Mouse (Mus musculus) MEL (cell line): ENCODE measurements around the gene Rps6kc1. TPM values are rescaled to one million over a fixed set of nuclear protein-coding genes. Genes with fewer than 3 reads are reported as not detected.
A peak's percentile ranks its signal among the peaks of the same experiment; 100 is the strongest.

Source experiments
- DNase-seq: peaks from one replicate; pipeline ENCODE4 v3.0.0; 2011; ENCODE audit warnings: low read depth, low spot score
- H3K27ac ChIP-seq: 2 replicates; pipeline ENCODE4 v1.5.1; 2012; ENCODE audit warnings: low read depth, mild to moderate bottlenecking, control low read depth, low read length, moderate library complexity; ENCODE audit not compliant: control insufficient read depth
- H3K27me3 ChIP-seq, 2 experiments: fragments of 150-350 bp in 1 of 2; sonication (generic) in 1 of 2; 2 replicates each; pipeline ENCODE4 v1.6.1; 2012; ENCODE audit warnings: low read length in 2 of 2, mild to moderate bottlenecking in 2 of 2, improper control_type of control experiment in 1 of 2, moderate library complexity in 1 of 2; ENCODE audit not compliant: insufficient read depth in 2 of 2, control insufficient read depth in 1 of 2
- H3K36me3 ChIP-seq, 2 experiments: 2 replicates each; pipeline ENCODE4 v1.6.1; 2012 to 2014; ENCODE audit warnings: low read length in 2 of 2, improper control_type of control experiment in 1 of 2, inconsistent platforms in 1 of 2, mild to moderate bottlenecking in 1 of 2; ENCODE audit not compliant: insufficient read depth in 2 of 2, control insufficient read depth in 1 of 2
- H3K4me1 ChIP-seq, 2 experiments: fragments of 150-350 bp in 1 of 2; sonication (generic) in 1 of 2; 2 replicates each; pipeline ENCODE4 v1.6.1; 2012; ENCODE audit warnings: low read length in 2 of 2, improper control_type of control experiment in 1 of 2, mild to moderate bottlenecking in 1 of 2; ENCODE audit not compliant: insufficient read depth in 2 of 2, control insufficient read depth in 1 of 2
- H3K4me3 ChIP-seq, 2 experiments: fragments of 150-350 bp in 1 of 2; sonication (generic) in 1 of 2; 2 replicates each; pipeline ENCODE4 v1.5.1; 2012; ENCODE audit warnings: low read depth in 2 of 2, low read length in 2 of 2, mild to moderate bottlenecking in 2 of 2, moderate library complexity in 2 of 2, control low read depth in 1 of 2, improper control_type of control experiment in 1 of 2; ENCODE audit not compliant: control insufficient read depth in 1 of 2, insufficient read depth in 1 of 2
- H3K79me2 ChIP-seq: 2 replicates; pipeline ENCODE4 v1.6.1; 2012; ENCODE audit warnings: mild to moderate bottlenecking, low read length, moderate library complexity; ENCODE audit not compliant: control insufficient read depth, poor library complexity, insufficient read depth
- H3K9ac ChIP-seq: 2 replicates; pipeline ENCODE4 v1.6.1; 2012; ENCODE audit warnings: low read depth, mild to moderate bottlenecking, control low read depth, low read length, moderate library complexity; ENCODE audit not compliant: control insufficient read depth, poor library complexity, severe bottlenecking
- H3K9me3 ChIP-seq: fragments of 150-350 bp; sonication (generic); replicated peaks from 2 replicates; pipeline ENCODE4 v1.6.1; 2012; ENCODE audit warnings: mild to moderate bottlenecking, low read length, improper control_type of control experiment, moderate library complexity; ENCODE audit not compliant: insufficient read depth
- CHD2 ChIP-seq: IDR thresholded peaks from 2 replicates; pipeline ENCODE4 v1.6.1; 2011; ENCODE audit warnings: low read length, improper control_type of control experiment
- CTCF ChIP-seq, 3 experiments: IDR thresholded peaks in 2 of 3; conservative IDR thresholded peaks in 1 of 3; 2 replicates each; pipeline ENCODE4 v1.5.1; 2011 to 2012; ENCODE audit warnings: low read length in 3 of 3, low read depth in 2 of 3, mild to moderate bottlenecking in 2 of 3, improper control_type of control experiment in 1 of 3, inconsistent platforms in 1 of 3, mixed read lengths in 1 of 3, moderate library complexity in 1 of 3; ENCODE audit not compliant: control insufficient read depth in 1 of 3, insufficient read depth in 1 of 3, poor library complexity in 1 of 3, severe bottlenecking in 1 of 3
- E2F4 ChIP-seq: IDR thresholded peaks from 2 replicates; pipeline ENCODE4 v1.6.1; 2011; ENCODE audit warnings: low read depth, low read length, improper control_type of control experiment, borderline replicate concordance
- EP300 ChIP-seq, 2 experiments: IDR thresholded peaks; 2 replicates each; pipeline ENCODE4 v1.6.1; 2011; ENCODE audit warnings: improper control_type of control experiment in 2 of 2, low read length in 2 of 2, low read depth in 1 of 2, mild to moderate bottlenecking in 1 of 2
- ETS1 ChIP-seq: IDR thresholded peaks from 2 replicates; pipeline ENCODE4 v1.6.1; 2012; ENCODE audit warnings: low read depth, mild to moderate bottlenecking, inconsistent platforms, low read length, improper control_type of control experiment, moderate library complexity
- GABPA ChIP-seq: IDR thresholded peaks from 2 replicates; pipeline ENCODE4 v1.6.1; 2012; ENCODE audit warnings: low read depth, mild to moderate bottlenecking, inconsistent platforms, low read length, improper control_type of control experiment, moderate library complexity
- HCFC1 ChIP-seq: IDR thresholded peaks from 2 replicates; pipeline ENCODE4 v1.6.1; 2012; ENCODE audit warnings: low read depth, mild to moderate bottlenecking, inconsistent platforms, low read length, improper control_type of control experiment, moderate library complexity
- JUND ChIP-seq: IDR thresholded peaks from 2 replicates; pipeline ENCODE4 v1.6.1; 2011; ENCODE audit warnings: low read depth, mild to moderate bottlenecking, improper control_type of control experiment, low read length
- KAT2A ChIP-seq: conservative IDR thresholded peaks from 2 replicates; pipeline ENCODE4 v1.6.1; 2012; ENCODE audit warnings: low read depth, low read length, improper control_type of control experiment, inconsistent platforms
- MAX ChIP-seq: IDR thresholded peaks from 2 replicates; pipeline ENCODE4 v1.6.1; 2011; ENCODE audit warnings: low read length, improper control_type of control experiment
- MAZ ChIP-seq: IDR thresholded peaks from 2 replicates; pipeline ENCODE4 v1.6.1; 2012; ENCODE audit warnings: low read depth, mild to moderate bottlenecking, inconsistent platforms, low read length, improper control_type of control experiment
- MEF2A ChIP-seq: IDR thresholded peaks from 2 replicates; pipeline ENCODE4 v1.6.1; 2014; ENCODE audit warnings: low read depth, mild to moderate bottlenecking, inconsistent platforms, low read length, improper control_type of control experiment; ENCODE audit not compliant: poor library complexity, insufficient replicate concordance, severe bottlenecking; ENCODE audit errors: extremely low read depth
- MYB ChIP-seq: IDR thresholded peaks from 2 replicates; pipeline ENCODE4 v1.6.1; 2011; ENCODE audit warnings: mild to moderate bottlenecking, low read depth, low read length, improper control_type of control experiment
- NRF1 ChIP-seq: IDR thresholded peaks from 2 replicates; pipeline ENCODE4 v1.6.1; 2014; ENCODE audit warnings: low read depth, mild to moderate bottlenecking, inconsistent platforms, low read length, improper control_type of control experiment, moderate library complexity; ENCODE audit not compliant: poor library complexity, insufficient read depth, severe bottlenecking
- POLR2A ChIP-seq, 2 experiments: IDR thresholded peaks; 2 replicates each; pipeline ENCODE4 v1.6.1; 2011 to 2012; ENCODE audit warnings: low read length in 2 of 2, mild to moderate bottlenecking in 2 of 2, control low read depth in 1 of 2, improper control_type of control experiment in 1 of 2, low read depth in 1 of 2, moderate library complexity in 1 of 2; ENCODE audit not compliant: control insufficient read depth in 1 of 2, insufficient read depth in 1 of 2, poor library complexity in 1 of 2
- POLR2AphosphoS2 ChIP-seq: IDR thresholded peaks from 2 replicates; pipeline ENCODE4 v1.6.1; 2011; ENCODE audit warnings: low read length, improper control_type of control experiment
- POLR2AphosphoS5 ChIP-seq: IDR thresholded peaks from 2 replicates; pipeline ENCODE4 v1.6.1; 2012; ENCODE audit warnings: low read depth, borderline replicate concordance, mild to moderate bottlenecking, inconsistent platforms, low read length, moderate library complexity, mixed read lengths
- RAD21 ChIP-seq: IDR thresholded peaks from 2 replicates; pipeline ENCODE4 v1.6.1; 2011; ENCODE audit warnings: mild to moderate bottlenecking, low read depth, low read length, improper control_type of control experiment
- SIN3A ChIP-seq: IDR thresholded peaks from 2 replicates; pipeline ENCODE4 v1.6.1; 2012; ENCODE audit warnings: low read length, improper control_type of control experiment, inconsistent platforms
- SMC3 ChIP-seq: IDR thresholded peaks from 2 replicates; pipeline ENCODE4 v1.6.1; 2011; ENCODE audit warnings: low read depth, low read length, improper control_type of control experiment
- TBP ChIP-seq: IDR thresholded peaks from 2 replicates; pipeline ENCODE4 v1.8.0; 2011; ENCODE audit warnings: low read depth, low read length, improper control_type of control experiment
- TCF12 ChIP-seq: IDR thresholded peaks from 2 replicates; pipeline ENCODE4 v1.6.1; 2014; ENCODE audit warnings: low read depth, mild to moderate bottlenecking, inconsistent platforms, low read length, improper control_type of control experiment, moderate library complexity
- UBTF ChIP-seq: IDR thresholded peaks from 2 replicates; pipeline ENCODE4 v1.6.1; 2012; ENCODE audit warnings: low read depth, mild to moderate bottlenecking, inconsistent platforms, low read length, improper control_type of control experiment, moderate library complexity, borderline replicate concordance; ENCODE audit not compliant: insufficient read depth
- USF1 ChIP-seq: IDR thresholded peaks from 2 replicates; pipeline ENCODE4 v1.6.1; 2014; ENCODE audit warnings: low read depth, mild to moderate bottlenecking, inconsistent platforms, low read length, improper control_type of control experiment, moderate library complexity
- USF2 ChIP-seq, 2 experiments: IDR thresholded peaks; 2 replicates each; pipeline ENCODE4 v1.6.1; 2011 to 2012; ENCODE audit warnings: improper control_type of control experiment in 2 of 2, low read length in 2 of 2, borderline replicate concordance in 1 of 2, inconsistent platforms in 1 of 2, low read depth in 1 of 2, mild to moderate bottlenecking in 1 of 2; ENCODE audit not compliant: insufficient read depth in 1 of 2
- ZC3H11A ChIP-seq: IDR thresholded peaks from 2 replicates; pipeline ENCODE4 v1.6.1; 2012; ENCODE audit warnings: low read depth, mild to moderate bottlenecking, inconsistent platforms, low read length, improper control_type of control experiment
- ZKSCAN1 ChIP-seq: IDR thresholded peaks from 2 replicates; pipeline ENCODE4 v1.6.1; 2012; ENCODE audit warnings: low read depth, mild to moderate bottlenecking, inconsistent platforms, low read length, improper control_type of control experiment, moderate library complexity
- ZMIZ1 ChIP-seq: IDR thresholded peaks from 2 replicates; pipeline ENCODE4 v1.6.1; 2012; ENCODE audit warnings: low read depth, mild to moderate bottlenecking, inconsistent platforms, low read length, improper control_type of control experiment, moderate library complexity
- polyA plus RNA-seq, 2 experiments: library from polyadenylated mRNA; stranded (reverse) in 1 of 2; unstranded in 1 of 2; fragments of >175 nt in 1 of 2; fragments of >200 nt in 1 of 2; gene quantifications; 2 replicates each; pipeline versions ENCODE4 v1.2.1 to v1.2.4; 2012; ENCODE audit warnings: low replicate concordance in 2 of 2, low read depth in 1 of 2; ENCODE audit not compliant: insufficient read length in 2 of 2, insufficient read depth in 1 of 2, missing spikeins in 1 of 2
- total RNA-seq: library from RNA; depleted of rRNA; stranded (reverse); fragments of 300-350 nt; gene quantifications from 2 replicates; pipeline ENCODE4 v1.2.3, GENCODE M21; 2012

Gene Rps6kc1
- total and polyA plus RNA-seq, 3 experiments: 26.2 to 26.5 TPM; not detected in 1

- no peak for DNase-seq
- Histone ChIP-seq H3K27ac (no peak overlapping the region), H3K9ac (no peak overlapping the region), H3K79me2 (no peaks in the 10 kb centered on the region), H3K9me3 (no peaks in the 10 kb centered on the region), H3K27me3 (no peaks in the 10 kb centered on the region), H3K36me3 (no peaks in the 10 kb centered on the region), H3K4me3 (no peak overlapping the region), H3K4me1 (no peaks in the 10 kb centered on the region)
- TF ChIP-seq GABPA (no peak), SIN3A (no peak), JUND (no peak), CHD2 (no peak), CTCF (IDR thresholded peaks at IDR 0.05 in 2 of 3, conservative IDR thresholded peaks at IDR 0.05 in 1 of 3; ENCODE audit: control insufficient read depth in 1 of 3, insufficient read depth in 1 of 3, low read depth in 2 of 3, low read length in 3 of 3, poor library complexity in 1 of 3, severe bottlenecking in 1 of 3) (no peak), KAT2A (no peak), MAX (no peak), UBTF (no peak), POLR2AphosphoS5 (no peak), E2F4 (no peak), ZKSCAN1 (no peak), TBP (no peak), ZMIZ1 (no peak)
These were observed 114.0 kb downstream of the Rps6kc1 start for GRCm38 (mm10) chr1:190797483-190798058.

DNA sequence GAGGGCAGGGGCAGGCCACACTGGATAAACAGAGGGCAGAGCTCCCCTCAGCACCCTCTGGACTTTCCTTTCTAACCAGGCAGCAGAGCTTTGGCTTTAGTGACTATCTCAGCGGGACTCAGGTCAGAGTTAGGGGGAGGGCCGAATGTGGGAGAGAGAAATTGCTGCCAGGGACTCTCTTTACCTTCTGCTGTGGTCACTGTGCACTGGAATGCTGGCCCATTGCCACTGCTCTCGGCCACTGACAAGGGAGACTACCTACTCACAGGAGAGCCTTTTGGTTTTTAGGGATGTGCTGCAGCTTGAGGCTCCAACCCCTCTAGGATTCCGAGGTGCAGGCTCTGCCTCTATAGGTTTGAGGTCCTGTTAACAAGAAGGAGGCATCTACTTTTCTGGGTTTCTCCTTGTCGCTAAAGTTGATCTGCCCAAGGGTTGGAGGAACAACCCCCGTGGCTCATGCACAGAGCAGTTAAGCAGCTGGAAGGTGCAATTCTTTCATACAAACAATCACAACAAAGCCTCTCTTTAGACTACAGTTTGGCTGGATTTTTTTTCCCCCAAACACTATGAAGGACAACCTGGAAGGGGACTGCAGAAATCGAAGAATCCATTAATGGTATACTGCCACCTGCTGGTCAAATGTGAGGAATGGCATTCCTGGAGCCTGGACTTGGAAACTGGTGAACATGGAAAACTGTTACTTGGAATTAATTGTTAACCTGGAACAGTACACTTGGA, 114.7 kb downstream of the Rps6kc1 start:
- no peaks in the 10 kb centered on the region for H3K4me1 ChIP-seq
- H3K9me3 ChIP-seq: no peaks in the 10 kb centered on the region
- H3K27me3 ChIP-seq: no peaks in the 10 kb centered on the region
- DNase-seq: peak; percentile 36
- H3K9ac ChIP-seq: no peak overlapping the region
- no peaks in the 10 kb centered on the region for H3K79me2 ChIP-seq
- H3K27ac ChIP-seq: no peak overlapping the region
- no peak overlapping the region for H3K4me3 ChIP-seq
- H3K36me3 ChIP-seq: no peaks in the 10 kb centered on the region
- TF ChIP-seq ETS1 (no peak), USF2 (IDR thresholded peaks at IDR 0.05; ENCODE audit: borderline replicate concordance in 1 of 2, insufficient read depth in 1 of 2, low read depth in 1 of 2, low read length in 2 of 2) (no peak), SMC3 (peak; percentile 45), MAZ (no peak), TCF12 (no peak), UBTF (no peak), GABPA (no peak), TBP (no peak), CHD2 (no peak), ZMIZ1 (no peak), NRF1 (no peak), MEF2A (no peak), CTCF (IDR thresholded peaks at IDR 0.05 in 2 of 3, conservative IDR thresholded peaks at IDR 0.05 in 1 of 3; ENCODE audit: control insufficient read depth in 1 of 3, insufficient read depth in 1 of 3, low read depth in 2 of 3, low read length in 3 of 3, poor library complexity in 1 of 3, severe bottlenecking in 1 of 3) (peak; percentile 55 to 79 (median 70)), ZKSCAN1 (no peak), ZC3H11A (peak; percentile 39; the same call in 1 of the 2 replicates), RAD21 (peak; percentile 53), MYB (no peak), USF1 (no peak), MAX (no peak), HCFC1 (no peak), EP300 (IDR thresholded peaks at IDR 0.05; ENCODE audit: low read depth in 1 of 2, low read length in 2 of 2) (no peak), POLR2AphosphoS5 (no peak), SIN3A (no peak), POLR2AphosphoS2 (no peak), POLR2A (IDR thresholded peaks at IDR 0.05; ENCODE audit: control insufficient read depth in 1 of 2, insufficient read depth in 1 of 2, low read depth in 1 of 2, low read length in 2 of 2, poor library complexity in 1 of 2) (no peak)
